Mouse (Mus musculus): ENCODE measurements around the gene Olfr690. TPM values are rescaled to one million over a fixed set of nuclear protein-coding genes. Genes with fewer than 3 reads are reported as not detected.
"Not testable (repeated sequence)": the region's sequence is repeated elsewhere in the genome, so short reads cannot be mapped to it uniquely, and the experiment has no call there.

The Olfr690 gene
- polyA plus RNA-seq, 1 experiment from 2014 or later, result not detected

- ATAC-seq (ENCODE audit: low read depth), result no peak
- Histone ChIP-seq H3K9ac (ENCODE audit: low read depth, low read length) (no peak overlapping the region), H3K27me3 (ENCODE audit: control insufficient read depth, insufficient read depth, low read depth, low read length) (no peaks in the 10 kb centered on the region), H3K4me2 (ENCODE audit: low read depth, low read length) (no peak overlapping the region), H3K9me3 (replicated peaks; ENCODE audit: control insufficient read depth, low read length) (no peaks in the 10 kb centered on the region), H3K27ac (ENCODE audit: low read length) (no peak overlapping the region), H3K4me3 (ENCODE audit: low read depth, low read length) (no peak overlapping the region), H3K36me3 (ENCODE audit: control insufficient read depth, insufficient read depth) (no peaks in the 10 kb centered on the region), H3K4me1 (ENCODE audit: control insufficient read depth, low read depth, low read length) (no peaks in the 10 kb centered on the region)
- WGBS (ENCODE audit: insufficient replicate concordance), result 59% methylated on average over 2 of the region's 2 CpGs
Measured at GRCm38 (mm10) chr7:105361713-105362112, 27.8 kb upstream of the Olfr690 start.

GRCm38 (mm10) chr7:105356487-105356886, 22.6 kb upstream of the Olfr690 start:
- H3K4me2 ChIP-seq (ENCODE audit: low read depth, low read length); H3K9me3 ChIP-seq (replicated peaks; ENCODE audit: control insufficient read depth, low read length); H3K27me3 ChIP-seq (ENCODE audit: control insufficient read depth, insufficient read depth, low read depth, low read length); H3K27ac ChIP-seq (ENCODE audit: low read length); H3K9ac ChIP-seq (ENCODE audit: low read depth, low read length); H3K4me1 ChIP-seq (ENCODE audit: control insufficient read depth, low read depth, low read length); H3K36me3 ChIP-seq (ENCODE audit: control insufficient read depth, insufficient read depth); H3K4me3 ChIP-seq (ENCODE audit: low read depth, low read length); ATAC-seq (ENCODE audit: low read depth): not testable (repeated sequence)
- WGBS (ENCODE audit: insufficient replicate concordance), result 76% methylated on average over 1 of the region's 2 CpGs

- not testable (repeated sequence) for H3K27ac ChIP-seq (ENCODE audit: low read length); H3K9me3 ChIP-seq (replicated peaks; ENCODE audit: control insufficient read depth, low read length); H3K36me3 ChIP-seq (ENCODE audit: control insufficient read depth, insufficient read depth); H3K4me3 ChIP-seq (ENCODE audit: low read depth, low read length); H3K27me3 ChIP-seq (ENCODE audit: control insufficient read depth, insufficient read depth, low read depth, low read length); H3K4me1 ChIP-seq (ENCODE audit: control insufficient read depth, low read depth, low read length); H3K4me2 ChIP-seq (ENCODE audit: low read depth, low read length); ATAC-seq (ENCODE audit: low read depth); H3K9ac ChIP-seq (ENCODE audit: low read depth, low read length)
- no CpG with 5 or more reads among the region's 5 CpGs for WGBS (ENCODE audit: insufficient replicate concordance)
Measured at GRCm38 (mm10) chr7:105356064-105356463, 22.2 kb upstream of the Olfr690 start.

- Histone ChIP-seq H3K9ac (ENCODE audit: low read depth, low read length) (no peak overlapping the region), H3K9me3 (replicated peaks; ENCODE audit: control insufficient read depth, low read length) (no peaks in the 10 kb centered on the region), H3K27ac (ENCODE audit: low read length) (no peak overlapping the region), H3K27me3 (ENCODE audit: control insufficient read depth, insufficient read depth, low read depth, low read length) (no peaks in the 10 kb centered on the region), H3K4me2 (ENCODE audit: low read depth, low read length) (no peak overlapping the region), H3K4me1 (ENCODE audit: control insufficient read depth, low read depth, low read length) (no peaks in the 10 kb centered on the region), H3K36me3 (ENCODE audit: control insufficient read depth, insufficient read depth) (no peaks in the 10 kb centered on the region), H3K4me3 (ENCODE audit: low read depth, low read length) (no peak overlapping the region)
- no peak for ATAC-seq (ENCODE audit: low read depth)
- 56% methylated on average over 2 of the region's 2 CpGs for WGBS (ENCODE audit: insufficient replicate concordance)
Measured at GRCm38 (mm10) chr7:105342752-105343151, 8.8 kb upstream of the Olfr690 start.

GRCm38 (mm10) chr7:105342170-105342569, 8.3 kb upstream of the Olfr690 start, which contains the start of gene Olfr691:
Olfr691 (minus strand) TSS chr7:105342270.
- H3K9ac ChIP-seq (ENCODE audit: low read depth, low read length), result no peak within 1 kb of the TSS
- H3K4me1 ChIP-seq (ENCODE audit: control insufficient read depth, low read depth, low read length), result no peaks in the 10 kb centered on the region
- H3K4me2 ChIP-seq (ENCODE audit: low read depth, low read length), result no peak within 1 kb of the TSS
- H3K27ac ChIP-seq (ENCODE audit: low read length), result no peak within 1 kb of the TSS
- H3K27me3 ChIP-seq (ENCODE audit: control insufficient read depth, insufficient read depth, low read depth, low read length), result no peaks in the 10 kb centered on the region
- 20% methylated on average over 1 of the region's 1 CpGs for WGBS (ENCODE audit: insufficient replicate concordance)
- H3K4me3 ChIP-seq (ENCODE audit: low read depth, low read length), result no peak within 1 kb of the TSS
- no peaks in the 10 kb centered on the region for H3K9me3 ChIP-seq (replicated peaks; ENCODE audit: control insufficient read depth, low read length)
- no peak for ATAC-seq (ENCODE audit: low read depth)
- H3K36me3 ChIP-seq (ENCODE audit: control insufficient read depth, insufficient read depth), result no peaks in the 10 kb centered on the region

GRCm38 (mm10) chr7:105325302-105325701, 8.6 kb downstream of the Olfr690 start:
- H3K9ac ChIP-seq (ENCODE audit: low read depth, low read length), result no peak overlapping the region
- no peaks in the 10 kb centered on the region for H3K4me1 ChIP-seq (ENCODE audit: control insufficient read depth, low read depth, low read length)
- no peak overlapping the region for H3K4me2 ChIP-seq (ENCODE audit: low read depth, low read length)
- no peaks in the 10 kb centered on the region for H3K36me3 ChIP-seq (ENCODE audit: control insufficient read depth, insufficient read depth)
- no peaks in the 10 kb centered on the region for H3K27me3 ChIP-seq (ENCODE audit: control insufficient read depth, insufficient read depth, low read depth, low read length)
- 47% methylated on average over 2 of the region's 2 CpGs for WGBS (ENCODE audit: insufficient replicate concordance)
- H3K4me3 ChIP-seq (ENCODE audit: low read depth, low read length), result no peak overlapping the region
- no peak overlapping the region for H3K27ac ChIP-seq (ENCODE audit: low read length)
- no peak for ATAC-seq (ENCODE audit: low read depth)
- no peaks in the 10 kb centered on the region for H3K9me3 ChIP-seq (replicated peaks; ENCODE audit: control insufficient read depth, low read length)

- no peaks in the 10 kb centered on the region for H3K27me3 ChIP-seq (ENCODE audit: control insufficient read depth, insufficient read depth, low read depth, low read length)
- no peak within 1 kb of the TSS for H3K27ac ChIP-seq (ENCODE audit: low read length)
- no peak within 1 kb of the TSS for H3K4me3 ChIP-seq (ENCODE audit: low read depth, low read length)
- no peak for ATAC-seq (ENCODE audit: low read depth)
- WGBS (ENCODE audit: insufficient replicate concordance), result 40% methylated on average over 1 of the region's 1 CpGs
- no peak within 1 kb of the TSS for H3K4me2 ChIP-seq (ENCODE audit: low read depth, low read length)
- no peaks in the 10 kb centered on the region for H3K36me3 ChIP-seq (ENCODE audit: control insufficient read depth, insufficient read depth)
- no peaks in the 10 kb centered on the region for H3K4me1 ChIP-seq (ENCODE audit: control insufficient read depth, low read depth, low read length)
- H3K9me3 ChIP-seq (replicated peaks; ENCODE audit: control insufficient read depth, low read length), result no peaks in the 10 kb centered on the region
- no peak within 1 kb of the TSS for H3K9ac ChIP-seq (ENCODE audit: low read depth, low read length)
Measured at GRCm38 (mm10) chr7:105310865-105311264, 23.0 kb downstream of the Olfr690 start, which contains the start of gene Olfr689. Olfr689 (plus strand) TSS chr7:105311165.

- no peak overlapping the region for H3K4me2 ChIP-seq (ENCODE audit: low read depth, low read length)
- H3K9ac ChIP-seq (ENCODE audit: low read depth, low read length), result no peak overlapping the region
- no peaks in the 10 kb centered on the region for H3K4me1 ChIP-seq (ENCODE audit: control insufficient read depth, low read depth, low read length)
- no peaks in the 10 kb centered on the region for H3K27me3 ChIP-seq (ENCODE audit: control insufficient read depth, insufficient read depth, low read depth, low read length)
- no peaks in the 10 kb centered on the region for H3K36me3 ChIP-seq (ENCODE audit: control insufficient read depth, insufficient read depth)
- no peak for ATAC-seq (ENCODE audit: low read depth)
- H3K4me3 ChIP-seq (ENCODE audit: low read depth, low read length), result no peak overlapping the region
- no peaks in the 10 kb centered on the region for H3K9me3 ChIP-seq (replicated peaks; ENCODE audit: control insufficient read depth, low read length)
- no peak overlapping the region for H3K27ac ChIP-seq (ENCODE audit: low read length)
Measured at GRCm38 (mm10) chr7:105290051-105290450, 43.9 kb downstream of the Olfr690 start.

GRCm38 (mm10) chr7:105287795-105288194, 46.1 kb downstream of the Olfr690 start, which contains the start of gene Olfr688:
Olfr688 (plus strand) TSS chr7:105288095.
- H3K9ac ChIP-seq (ENCODE audit: low read depth, low read length), result no peak within 1 kb of the TSS
- H3K27ac ChIP-seq (ENCODE audit: low read length), result no peak within 1 kb of the TSS
- H3K36me3 ChIP-seq (ENCODE audit: control insufficient read depth, insufficient read depth), result no peaks in the 10 kb centered on the region
- no peak within 1 kb of the TSS for H3K4me3 ChIP-seq (ENCODE audit: low read depth, low read length)
- 48% methylated on average over 6 of the region's 6 CpGs for WGBS (ENCODE audit: insufficient replicate concordance)
- no peaks in the 10 kb centered on the region for H3K9me3 ChIP-seq (replicated peaks; ENCODE audit: control insufficient read depth, low read length)
- H3K4me2 ChIP-seq (ENCODE audit: low read depth, low read length), result no peak within 1 kb of the TSS
- H3K4me1 ChIP-seq (ENCODE audit: control insufficient read depth, low read depth, low read length), result no peaks in the 10 kb centered on the region
- no peaks in the 10 kb centered on the region for H3K27me3 ChIP-seq (ENCODE audit: control insufficient read depth, insufficient read depth, low read depth, low read length)
- no peak for ATAC-seq (ENCODE audit: low read depth)
